Mouse (Mus musculus) c-Kit-positive CD71-negative TER-119-negative erythroid progenitor cells, embryonic 14.5 days (primary cell): ENCODE results near the gene Ccnc.

Experiments used
- DNase-seq: peaks from one replicate; pipeline ENCODE4 v3.0.0-alpha.2; 2013; ENCODE audit warnings: low read depth

Ccnc gene

GRCm38 (mm10) chr4:21807204-21807603 is 79.7 kb downstream of the Ccnc start:
- no peak for DNase-seq
